In genomic region chr9:79759385-79760005, GRCm38 (mm10) we compare ENCODE assay signal across 8 mouse cellular contexts. TPM values are rescaled to one million over a fixed set of nuclear protein-coding genes. Genes with fewer than 3 reads are reported as not detected.
A peak's percentile ranks its signal among the peaks of the same experiment; 100 is the strongest.
DNase-seq lines count a peak whose midpoint lies in the region; ATAC-seq and TF ChIP-seq lines count a peak whose summit lies in the region.

Cox7a2 (minus strand) TSS chr9:79759878.

- TF ChIP-seq CTCF in kidney, adult 2 months (conservative IDR thresholded peaks at IDR 0.05; ENCODE audit: insufficient read depth, insufficient read length, low read depth, low read length) = no peak
- TF ChIP-seq CTCF in spleen, adult 2 months (IDR thresholded peaks at IDR 0.05; ENCODE audit: extremely low read depth, insufficient read depth, insufficient read length, insufficient replicate concordance) = no peak

- no peaks in the 10 kb centered on the region for H3K27me3 ChIP-seq in embryonic facial prominence, embryonic 13.5 days
- no peaks in the 10 kb centered on the region for H3K27me3 ChIP-seq in kidney, adult 2 months (replicated peaks; ENCODE audit: control insufficient read depth, insufficient read depth, low read length)
- no peaks in the 10 kb centered on the region for H3K27me3 ChIP-seq in limb, embryonic 12.5 days
- no peaks in the 10 kb centered on the region for H3K27me3 ChIP-seq in midbrain, embryonic 15.5 days (replicated peaks)
- no peaks in the 10 kb centered on the region for H3K27me3 ChIP-seq in spleen, adult 2 months (ENCODE audit: control insufficient read depth, insufficient read depth, low read length)

- DNase-seq in 3134 (ENCODE audit: extremely low read depth, insufficient read length, low spot score) = peak; percentile 94
- DNase-seq in adrenal gland, postnatal 36 days = peak; percentile 97 to 98
- DNase-seq in heart, adult 18-20 months = peak; percentile 96 to 98
- DNase-seq in kidney, adult 2 months = peak; percentile 98
- peak; percentile 91 to 97 for DNase-seq in spleen, adult 2 months (ENCODE audit: low read depth in 1 of 2, low spot score in 2 of 2)

- H3K4me2 ChIP-seq in embryonic facial prominence, embryonic 13.5 days = peak within 1 kb of the TSS; percentile 69
- peak within 1 kb of the TSS; percentile 71 for H3K4me2 ChIP-seq in limb, embryonic 12.5 days
- H3K4me2 ChIP-seq in midbrain, embryonic 15.5 days = peak within 1 kb of the TSS; percentile 65

- under 1% methylated on average over 49 of the region's 49 CpGs for WGBS in embryonic facial prominence, embryonic 13.5 days
- under 1% methylated on average over 49 of the region's 49 CpGs for WGBS in kidney, adult 2 months
- WGBS in limb, embryonic 12.5 days = under 1% methylated on average over 49 of the region's 49 CpGs
- WGBS in midbrain, embryonic 15.5 days = under 1% methylated on average over 49 of the region's 49 CpGs
- WGBS in spleen, adult 2 months = under 1% methylated on average over 49 of the region's 49 CpGs

- peak; percentile 99 for ATAC-seq in embryonic facial prominence, embryonic 13.5 days (ENCODE audit: insufficient number of reproducible peaks, insufficient read depth, low FRiP score, low TSS enrichment, low read depth)
- peak; percentile 99 for ATAC-seq in limb, embryonic 12.5 days (ENCODE audit: insufficient number of reproducible peaks, insufficient read depth, low FRiP score, low TSS enrichment, low read depth)
- peak; percentile 100 for ATAC-seq in midbrain, embryonic 15.5 days (replicated peaks)

- peak; percentile 57 for TF ChIP-seq POLR2A in kidney, adult 2 months (IDR thresholded peaks at IDR 0.05; ENCODE audit: low read depth, low read length)
- peak; percentile 45; the same call in 1 of the 2 replicates for TF ChIP-seq POLR2A in spleen, adult 2 months (IDR thresholded peaks at IDR 0.05; ENCODE audit: low read depth, low read length)

- peaks cover 16% of the 10 kb centered on the region for H3K4me1 ChIP-seq in embryonic facial prominence, embryonic 13.5 days
- H3K4me1 ChIP-seq in kidney, adult 2 months (ENCODE audit: control insufficient read depth, insufficient read depth, low read length) = peaks cover under 1% of the 10 kb centered on the region; the same call in 1 of the 2 replicates
- H3K4me1 ChIP-seq in limb, embryonic 12.5 days (replicated peaks) = peaks cover 7% of the 10 kb centered on the region
- H3K4me1 ChIP-seq in midbrain, embryonic 15.5 days = peaks cover 25% of the 10 kb centered on the region
- peaks cover 4% of the 10 kb centered on the region for H3K4me1 ChIP-seq in spleen, adult 2 months (ENCODE audit: control insufficient read depth, insufficient read depth, insufficient read length)

- peak within 1 kb of the TSS; percentile 91 for H3K27ac ChIP-seq in embryonic facial prominence, embryonic 13.5 days
- H3K27ac ChIP-seq in kidney, adult 2 months (ENCODE audit: insufficient read depth, low read depth, low read length) = peak within 1 kb of the TSS; percentile 83
- H3K27ac ChIP-seq in limb, embryonic 12.5 days = peak within 1 kb of the TSS; percentile 92
- H3K27ac ChIP-seq in midbrain, embryonic 15.5 days = peak within 1 kb of the TSS; percentile 81
- peak within 1 kb of the TSS; percentile 89 for H3K27ac ChIP-seq in spleen, adult 2 months (ENCODE audit: insufficient read depth, low read length)

- H3K4me3 ChIP-seq in embryonic facial prominence, embryonic 13.5 days = peak within 1 kb of the TSS; percentile 87
- H3K4me3 ChIP-seq in kidney, adult 2 months (ENCODE audit: insufficient read depth, low read depth, low read length) = peak within 1 kb of the TSS; percentile 66
- peak within 1 kb of the TSS; percentile 86 for H3K4me3 ChIP-seq in limb, embryonic 12.5 days (replicated peaks)
- H3K4me3 ChIP-seq in midbrain, embryonic 15.5 days = peak within 1 kb of the TSS; percentile 74
- H3K4me3 ChIP-seq in spleen, adult 2 months (ENCODE audit: extremely low read depth, insufficient read depth, insufficient read length) = peak within 1 kb of the TSS; percentile 94

- peak within 1 kb of the TSS; percentile 94 for H3K9ac ChIP-seq in embryonic facial prominence, embryonic 13.5 days
- H3K9ac ChIP-seq in limb, embryonic 12.5 days (replicated peaks) = peak within 1 kb of the TSS; percentile 86
- peak within 1 kb of the TSS; percentile 77 for H3K9ac ChIP-seq in midbrain, embryonic 15.5 days

- H3K9me3 ChIP-seq in embryonic facial prominence, embryonic 13.5 days = no peaks in the 10 kb centered on the region
- H3K9me3 ChIP-seq in limb, embryonic 12.5 days = no peaks in the 10 kb centered on the region
- H3K9me3 ChIP-seq in midbrain, embryonic 15.5 days = no peaks in the 10 kb centered on the region

- H3K36me3 ChIP-seq in embryonic facial prominence, embryonic 13.5 days = peaks cover 15% of the 10 kb centered on the region
- H3K36me3 ChIP-seq in kidney, adult 2 months (ENCODE audit: control insufficient read depth, insufficient read depth, low read length) = peaks cover 2% of the 10 kb centered on the region; the same call in 1 of the 2 replicates
- H3K36me3 ChIP-seq in limb, embryonic 12.5 days = peaks cover 26% of the 10 kb centered on the region
- H3K36me3 ChIP-seq in midbrain, embryonic 15.5 days (replicated peaks) = peaks cover 6% of the 10 kb centered on the region; the same call in 1 of the 2 replicates
- peaks cover 10% of the 10 kb centered on the region for H3K36me3 ChIP-seq in spleen, adult 2 months (ENCODE audit: control insufficient read depth, insufficient read depth, low read length)

RNA-seq across cellular contexts. Expression of gene Cox7a2, which starts in this region (rescaled TPM):
- 100 to 1,000 TPM; 369 to 384 TPM for total RNA-seq in adrenal gland, postnatal 36 days (2021)
- 640 and 679 TPM in 2 replicates for polyA plus RNA-seq in embryonic facial prominence, embryonic 13.5 days (2015; fragmentation: Nextera tagmentation; extraction: Ambion mirVana)
- total RNA-seq in heart, adult 18-20 months (2021) = 1,000 to 10,000 TPM in 1 of 2 experiments, 100 to 1,000 TPM in 1; 936 to 1,036 TPM
- polyA plus RNA-seq in kidney, adult 2 months (2012; rRNA removed) = 508 and 670 TPM in 2 replicates
- polyA plus RNA-seq in limb, embryonic 12.5 days (2016; fragmentation: Nextera tagmentation; extraction: Ambion mirVana) = 626 and 661 TPM in 2 replicates
- 735 and 766 TPM in 2 replicates for polyA plus RNA-seq in midbrain, embryonic 15.5 days (2015; fragmentation: Nextera tagmentation; extraction: Ambion mirVana)
- polyA plus RNA-seq in spleen, adult 2 months (2012; rRNA removed) = 38.5 and 54.2 TPM in 2 replicates

Comparison
In these comparisons a context has a peak if more than half of its experiments do, and no peak if none do; other contexts are left out.
1. Peak in every context shown above with its lines: DNase-seq, ATAC-seq, H3K4me3 ChIP-seq and H3K27ac ChIP-seq.